Mouse (Mus musculus): ENCODE measurements around the gene Ddx46.

- TF ChIP-seq CTCF (IDR thresholded peaks at IDR 0.05; ENCODE audit: insufficient read depth, low read depth, low read length) (no peak), POLR2A (IDR thresholded peaks at IDR 0.05; ENCODE audit: insufficient read depth, low read depth, low read length) (no peak; the same call in 1 of the 2 replicates)
These were observed 58.5 kb downstream of the Ddx46 start for GRCm38 (mm10) chr13:55693243-55693721.
